Mouse (Mus musculus): ENCODE measurements around the gene Arhgef18.

Arhgef18 gene

GRCm38 (mm10) chr8:3392771-3393710 lies at the start of gene Arhgef18:
Gene Arhgef18 (plus strand): TSS chr8:3393006.
- DNase-seq, result peak; percentile 88

DNA sequence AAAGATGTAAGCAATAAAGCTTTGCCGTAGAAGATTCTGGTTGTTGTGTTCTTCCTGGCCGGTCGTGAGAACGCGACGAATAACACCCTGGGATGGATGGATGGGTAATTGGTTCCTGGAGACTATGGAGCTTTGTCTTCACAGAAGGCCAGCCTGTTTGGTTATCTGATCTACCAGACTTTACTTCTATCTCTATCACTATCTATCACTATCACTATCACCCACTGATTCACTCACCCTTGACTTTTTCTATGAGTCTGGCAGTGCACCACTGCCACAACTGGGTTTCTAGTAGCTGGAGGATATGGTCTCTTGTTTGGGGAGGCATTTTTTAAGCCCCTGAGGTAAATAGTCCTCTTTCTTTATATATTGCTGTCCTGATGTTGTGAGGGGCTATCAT lies 47.5 kb upstream of the Arhgef18 start:
- DNase-seq, result no peak

GRCm38 (mm10) chr8:3346691-3347413 lies 46.0 kb upstream of the Arhgef18 start:
- DNase-seq, result no peak

DNA sequence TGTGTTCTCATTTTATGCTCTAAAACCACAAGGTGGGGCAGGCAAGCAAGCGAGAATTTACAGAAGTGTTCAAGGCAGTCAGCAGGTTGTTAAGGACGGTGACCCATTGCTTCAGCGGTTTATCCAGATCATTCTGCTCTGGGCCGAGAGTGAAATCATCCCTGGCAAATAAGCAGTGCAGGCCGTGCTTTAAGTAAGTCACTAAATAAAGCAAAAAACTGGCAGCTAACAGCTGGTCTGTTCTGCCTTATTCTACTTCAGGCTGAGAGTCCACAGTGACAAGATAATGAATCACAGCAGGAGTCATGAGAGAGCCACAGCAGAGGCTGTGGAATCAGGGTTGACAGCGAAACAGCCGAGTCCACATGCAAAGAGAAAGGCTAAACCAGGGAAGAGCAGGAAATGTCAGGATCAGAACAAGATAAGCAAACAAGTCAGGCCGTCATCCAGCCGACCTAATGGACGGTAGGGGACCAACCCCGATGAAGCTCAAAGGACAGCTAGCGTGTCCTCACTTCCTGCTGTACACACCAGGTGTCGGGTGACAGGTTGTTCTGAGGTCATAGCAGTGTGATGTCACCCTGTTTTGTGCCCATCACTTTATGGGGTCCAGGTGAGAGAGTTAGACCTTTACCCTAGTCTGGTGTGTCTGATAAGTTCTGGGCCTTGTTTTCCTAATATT lies 44.5 kb upstream of the Arhgef18 start:
- DNase-seq, result peak; percentile 15

DNA sequence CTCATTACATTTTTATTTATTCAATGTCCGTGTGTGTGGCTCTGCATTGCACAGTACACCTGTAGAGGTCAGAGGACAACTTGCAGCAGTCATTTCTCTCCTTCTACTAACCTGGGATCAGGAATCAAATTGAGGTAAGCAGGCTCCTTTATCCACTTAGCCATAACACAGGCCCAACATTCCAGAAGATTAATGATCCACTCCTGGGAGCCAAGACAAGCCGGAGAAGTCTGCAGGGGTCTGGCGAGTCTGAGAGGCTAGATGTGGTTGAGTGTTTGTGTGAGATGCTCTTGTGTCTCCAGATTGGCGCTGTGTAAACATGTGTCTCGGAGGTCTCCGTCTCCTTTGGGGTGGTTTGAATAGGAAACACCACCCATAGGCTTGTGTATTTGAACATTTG lies 42.1 kb upstream of the Arhgef18 start:
- no peak for DNase-seq

DNA sequence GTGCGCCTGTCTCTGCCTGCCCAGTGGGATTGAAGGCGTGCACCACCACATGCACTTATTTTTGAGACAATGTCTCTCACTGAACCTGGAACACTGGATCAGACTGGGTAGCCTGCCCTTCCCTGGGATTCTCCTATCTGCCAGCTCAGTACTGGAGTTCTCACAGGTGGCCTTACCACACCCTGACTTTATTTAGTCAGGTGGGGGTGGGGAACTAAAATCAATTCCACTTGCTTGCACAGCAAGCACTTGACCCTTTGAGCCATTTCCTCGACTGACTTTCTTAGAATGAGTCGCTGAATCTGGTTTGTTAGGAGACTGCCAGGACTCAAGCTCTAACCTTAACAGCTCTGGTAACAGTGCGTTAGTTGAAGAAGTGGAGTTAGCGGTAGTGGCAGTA lies 40.1 kb upstream of the Arhgef18 start:
- no peak for DNase-seq

- DNase-seq, result no peak
These were observed 39.5 kb upstream of the Arhgef18 start, which contains the start of gene A430078G23Rik for GRCm38 (mm10) chr8:3353189-3353810. Gene A430078G23Rik (plus strand): TSS chr8:3353415.

DNA sequence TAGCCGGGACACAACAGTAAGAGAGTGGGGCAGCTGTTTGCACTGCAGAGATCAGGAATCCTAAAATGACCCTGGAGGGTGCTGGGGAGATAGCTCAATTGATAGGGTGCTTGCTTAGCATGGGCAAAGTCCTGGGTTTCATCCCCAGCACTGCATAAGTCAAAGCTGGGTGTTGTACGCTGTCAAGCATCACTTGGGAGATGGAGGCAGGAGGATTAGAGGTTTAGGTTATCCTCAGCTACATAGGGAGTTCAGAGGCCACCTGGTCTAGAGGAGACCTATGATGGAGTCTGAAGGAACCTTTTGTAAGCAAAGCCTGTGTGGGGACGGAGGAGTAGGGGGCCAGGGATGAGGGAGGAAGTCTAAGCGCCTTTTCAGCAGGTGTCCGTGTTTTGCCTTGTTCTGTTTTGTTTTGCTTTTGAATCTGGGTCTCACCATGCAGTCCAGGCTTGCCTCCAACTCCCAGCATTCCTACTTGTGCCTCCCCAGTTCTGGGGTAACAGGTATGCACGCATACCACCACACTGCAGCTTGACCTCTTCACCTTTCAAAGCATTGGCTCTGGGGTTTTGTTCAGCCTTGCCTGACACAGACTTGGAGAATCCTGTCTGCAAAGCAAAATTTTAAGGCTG lies 38.9 kb upstream of the Arhgef18 start:
- DNase-seq, result no peak

DNA sequence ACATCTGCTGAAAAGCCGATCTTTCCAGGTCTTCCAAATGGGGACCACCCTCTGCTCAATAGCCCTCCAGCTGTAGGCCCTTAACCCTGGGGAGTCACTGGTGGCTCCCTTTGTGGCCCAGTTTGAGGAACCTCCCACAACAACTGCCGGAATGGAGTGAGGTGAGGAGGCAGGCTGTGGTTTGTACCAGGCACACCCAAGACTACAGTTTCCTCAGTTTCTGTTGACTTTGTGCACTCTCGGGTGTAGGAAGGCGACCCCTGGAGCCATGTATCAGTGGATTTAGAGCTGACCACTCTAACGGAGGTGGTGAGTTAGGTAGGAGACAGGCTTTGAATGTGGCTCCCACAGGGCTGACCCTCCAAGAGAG lies 38.4 kb upstream of the Arhgef18 start:
- no peak for DNase-seq

- no peak for DNase-seq
These were observed 37.2 kb upstream of the Arhgef18 start for GRCm38 (mm10) chr8:3355586-3355985.

- DNase-seq, result peak; percentile 48
These were observed 34.7 kb upstream of the Arhgef18 start for GRCm38 (mm10) chr8:3358060-3358459.

DNA sequence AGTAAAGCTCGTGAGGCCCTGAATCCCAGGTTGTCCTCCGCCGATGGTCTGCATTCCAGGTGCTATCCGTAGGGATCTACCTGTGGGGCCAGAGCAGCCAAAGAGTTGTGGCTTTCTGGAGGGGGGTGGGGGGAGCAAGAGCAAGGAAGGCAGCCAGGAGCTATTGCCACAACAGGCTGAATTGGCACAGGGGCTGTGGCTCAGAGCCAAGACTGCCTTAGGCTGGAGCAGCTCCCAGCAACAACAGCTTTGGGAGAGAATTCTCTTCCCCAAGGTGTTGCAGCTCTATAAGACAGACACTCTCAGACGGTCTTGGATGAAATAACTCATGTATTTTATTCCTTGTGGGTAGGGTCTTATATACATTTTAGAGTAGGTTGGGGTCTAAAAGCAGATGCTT lies 25.7 kb upstream of the Arhgef18 start:
- DNase-seq, result no peak

GRCm38 (mm10) chr8:3368091-3368490 lies 24.7 kb upstream of the Arhgef18 start:
- DNase-seq, result no peak

DNA sequence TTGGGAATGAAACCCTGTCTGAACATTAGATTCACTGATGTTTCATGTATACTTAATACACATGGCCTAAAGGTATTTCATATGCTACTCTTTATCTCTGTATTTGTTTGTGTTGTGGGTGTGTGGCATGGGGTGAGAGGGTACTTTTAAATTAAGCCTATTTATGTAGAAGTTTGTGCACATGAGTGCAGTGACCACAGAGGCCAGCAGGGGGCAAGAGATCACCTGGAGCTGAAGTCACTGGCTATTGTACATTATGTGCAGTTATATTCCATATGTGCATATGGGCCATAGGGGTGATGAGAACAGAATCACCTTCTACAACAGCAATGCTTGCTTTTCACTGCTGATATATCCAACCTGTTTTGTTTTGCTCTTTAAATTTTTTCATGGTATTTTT lies 17.1 kb upstream of the Arhgef18 start:
- DNase-seq, result no peak

- no peak for DNase-seq
These were observed 16.0 kb upstream of the Arhgef18 start for GRCm38 (mm10) chr8:3376641-3377274.

DNA sequence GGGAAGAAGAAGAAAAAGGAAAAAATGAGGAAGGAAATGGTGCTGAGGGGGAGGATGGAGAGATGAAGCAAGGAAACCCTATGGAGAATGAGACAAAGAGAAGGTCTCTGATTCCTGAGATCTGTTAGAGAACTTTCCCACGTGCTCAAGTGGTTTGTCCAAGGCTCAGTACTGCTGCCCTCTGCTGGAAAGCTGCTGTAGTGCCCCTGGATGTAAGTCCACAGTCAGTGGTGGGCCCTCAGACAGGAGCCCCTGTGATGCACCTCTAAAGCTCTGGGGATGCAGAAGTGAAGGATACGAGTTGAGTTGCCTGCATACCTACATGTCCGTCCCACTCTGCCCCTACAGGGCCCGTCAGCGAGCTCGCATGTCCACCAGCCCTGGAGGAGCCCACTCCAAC lies 5.5 kb upstream of the Arhgef18 start:
- peak; percentile 57 for DNase-seq

DNA sequence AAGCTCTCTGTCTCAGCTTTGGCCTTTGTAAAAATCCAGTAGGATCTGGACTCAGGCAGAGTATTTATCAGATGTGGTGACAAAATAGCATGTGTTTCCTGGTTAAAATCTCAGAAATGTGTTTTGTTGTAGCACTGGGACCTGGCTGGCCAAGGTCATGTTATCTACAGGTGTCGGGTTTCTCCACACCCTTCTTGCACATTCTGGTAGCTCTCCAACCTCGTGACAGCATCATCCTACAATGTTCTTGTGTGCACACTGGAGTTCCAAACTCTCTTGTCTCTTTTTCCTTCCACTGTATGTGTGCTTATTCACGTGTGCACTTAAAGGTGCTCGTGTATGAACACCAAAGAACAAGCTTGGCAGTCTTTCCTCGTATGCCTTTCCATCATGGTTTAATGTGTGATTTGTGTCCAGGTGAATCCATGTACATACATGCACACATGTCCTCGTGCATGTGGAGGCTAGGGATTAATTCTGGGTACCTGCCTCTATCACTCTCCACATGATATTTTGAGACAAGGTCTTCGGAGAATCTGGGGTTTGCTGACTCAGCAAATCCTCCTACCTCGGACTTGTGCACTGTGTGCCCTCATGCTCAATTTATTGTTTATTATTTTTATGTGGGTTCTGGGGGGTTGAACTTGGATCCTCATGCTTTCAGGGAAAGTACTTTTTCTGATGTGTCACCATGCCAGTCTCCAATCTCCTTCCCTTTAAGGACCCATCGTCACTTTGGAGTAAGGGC lies 4.0 kb upstream of the Arhgef18 start:
- DNase-seq, result no peak

DNA sequence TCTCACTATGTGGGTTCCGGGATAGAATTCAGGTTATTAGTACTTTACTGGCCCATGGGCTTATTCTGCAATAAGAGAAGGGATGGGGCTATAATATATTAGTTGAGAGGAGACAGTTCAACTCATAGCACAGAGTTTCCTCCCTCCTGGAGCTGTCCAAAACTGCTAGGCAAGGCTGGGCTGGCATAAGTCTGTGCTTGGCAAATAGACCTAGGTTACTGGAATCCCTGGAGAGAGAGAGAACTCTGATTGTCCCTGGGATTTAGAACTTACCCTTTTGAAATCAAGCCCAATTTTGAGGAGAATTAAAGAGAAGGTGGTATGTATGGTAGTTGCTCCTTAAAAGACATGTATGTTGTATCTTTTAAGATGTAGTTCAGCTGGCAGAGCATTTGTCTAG lies 3.3 kb upstream of the Arhgef18 start:
- DNase-seq, result no peak

GRCm38 (mm10) chr8:3392293-3392692 lies 513 bp upstream of the Arhgef18 start:
- no peak for DNase-seq

GRCm38 (mm10) chr8:3394600-3394999 lies 1.8 kb downstream of the Arhgef18 start:
- no peak for DNase-seq

DNA sequence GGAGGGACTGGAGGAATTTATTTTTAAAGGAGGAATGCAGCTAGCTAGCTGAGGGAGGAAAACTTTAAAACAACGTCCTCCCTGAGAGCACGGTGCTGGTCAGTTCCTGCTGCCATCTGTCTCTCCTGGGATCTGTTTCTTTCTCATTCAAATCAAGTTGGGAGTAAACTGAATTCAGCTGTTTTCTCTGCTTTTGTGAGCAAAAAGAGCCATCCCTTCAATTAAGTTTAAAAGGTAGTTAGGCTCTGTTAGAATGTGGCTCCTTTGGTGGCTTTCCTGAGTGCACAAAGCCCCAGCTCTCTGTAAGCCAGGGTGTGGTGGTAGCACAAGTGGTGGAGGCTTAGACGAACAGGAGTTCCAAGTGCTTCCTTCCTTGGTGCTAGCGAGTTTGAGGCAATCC lies 2.4 kb downstream of the Arhgef18 start:
- no peak for DNase-seq

Data from layer of hippocampus, adult 9-11 months (tissue).